Comparison of ENCODE assay signal across 8 mouse cellular contexts in the genomic region with DNA sequence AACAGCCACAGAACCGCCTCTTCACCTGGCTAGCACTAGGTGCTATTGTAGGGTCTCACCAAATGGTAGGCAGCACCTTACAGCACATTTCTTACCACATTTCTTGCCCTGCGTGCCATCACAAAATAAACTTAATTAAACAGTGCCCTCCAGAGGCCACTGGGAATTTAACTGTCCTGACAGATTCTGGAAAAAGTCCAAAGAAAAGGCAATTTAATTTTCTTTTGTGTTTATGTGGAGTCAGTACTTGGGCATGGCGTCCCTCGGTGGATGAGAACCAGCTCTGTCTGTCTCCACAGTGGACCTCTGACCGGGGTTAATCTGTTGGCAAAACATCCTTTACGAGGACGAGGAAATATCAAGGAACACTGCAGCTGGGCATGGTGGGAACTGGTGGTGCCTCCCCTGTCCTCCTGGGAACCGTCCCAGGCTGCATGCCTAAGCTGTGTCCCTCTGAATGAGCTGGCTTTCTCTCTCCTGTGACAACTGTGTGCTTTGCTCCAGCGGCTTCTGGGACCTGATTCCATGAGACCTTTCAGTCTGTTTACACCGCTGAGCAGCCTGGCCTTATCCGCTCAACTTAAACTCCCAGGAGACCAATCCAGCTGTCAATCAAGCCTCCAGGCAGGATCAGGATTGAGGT.
A peak's percentile ranks its signal among the peaks of the same experiment; 100 is the strongest.
DNase-seq lines count a peak whose midpoint lies in the region; ATAC-seq and TF ChIP-seq lines count a peak whose summit lies in the region.

No protein-coding gene starts in this region.

- TF ChIP-seq EP300 in CH12.LX (IDR thresholded peaks at IDR 0.05; ENCODE audit: low read length), result no peak

- peak; percentile 32 for DNase-seq in CH12.LX (ENCODE audit: extremely low read depth)
- peak; percentile 55 for DNase-seq in adrenal gland, postnatal 14 days
- peak; percentile 78 for DNase-seq in embryonic facial prominence, embryonic 14.5 days (ENCODE audit: low spot score)
- no peak for DNase-seq in liver, embryonic 11.5 days (ENCODE audit: low spot score)
- DNase-seq in natural killer cell, adult 2 months (ENCODE audit: low spot score in 2 of 2), result peak; percentile 34 to 43

- H3K4me2 ChIP-seq in CH12.LX (ENCODE audit: insufficient read depth, low read depth, poor library complexity, severe bottlenecking), result peak overlapping the region; percentile 59; the same call in 1 of the 2 replicates
- peak overlapping the region; percentile 30; the same call in 1 of the 2 replicates for H3K4me2 ChIP-seq in embryonic facial prominence, embryonic 14.5 days (ENCODE audit: low read depth, low read length)
- H3K4me2 ChIP-seq in heart, embryonic 16.5 days (ENCODE audit: low read depth, low read length), result peak overlapping the region; percentile 28; the same call in 1 of the 2 replicates
- peak overlapping the region; percentile 16; the same call in 1 of the 2 replicates for H3K4me2 ChIP-seq in kidney, embryonic 16.5 days (replicated peaks; ENCODE audit: low read depth, low read length)
- 0 out of 2 replicates have a peak overlapping the region, but pooled peaks have one; percentile 2 for H3K4me2 ChIP-seq in liver, embryonic 11.5 days

- TF ChIP-seq RAD21 in CH12.LX (IDR thresholded peaks at IDR 0.05; ENCODE audit: low read depth, low read length), result peak; percentile 87

- H3K27ac ChIP-seq in CH12.LX (ENCODE audit: insufficient read depth, low read depth), result no peak overlapping the region
- no peak overlapping the region for H3K27ac ChIP-seq in embryonic facial prominence, embryonic 14.5 days (replicated peaks; ENCODE audit: low read depth, low read length)
- no peak overlapping the region for H3K27ac ChIP-seq in heart, embryonic 16.5 days (ENCODE audit: low read length)
- no peak overlapping the region for H3K27ac ChIP-seq in kidney, embryonic 16.5 days (ENCODE audit: low read length)
- H3K27ac ChIP-seq in liver, embryonic 11.5 days (ENCODE audit: low read depth, low read length), result no peak overlapping the region

- dilution Hi-C loops in CH12.LX (cut with MboI; ENCODE audit: extremely low pct_ligation_motif_present, extremely low pct_unique_long_range_greater_than_20kb, low sequenced_read_pairs), result no loop called here

- no peak overlapping the region for H3K9ac ChIP-seq in CH12.LX (ENCODE audit: insufficient read depth, low read depth)
- H3K9ac ChIP-seq in embryonic facial prominence, embryonic 14.5 days (ENCODE audit: low read depth, low read length), result peak overlapping the region; percentile 25; the same call in 1 of the 2 replicates
- peak overlapping the region; percentile 3; the same call in 1 of the 2 replicates for H3K9ac ChIP-seq in heart, embryonic 16.5 days (ENCODE audit: low read length)
- H3K9ac ChIP-seq in kidney, embryonic 16.5 days (replicated peaks; ENCODE audit: low read length), result 0 out of 2 replicates have a peak overlapping the region, but pooled peaks have one; percentile 2
- H3K9ac ChIP-seq in liver, embryonic 11.5 days (ENCODE audit: low read depth, low read length), result no peak overlapping the region

- H3K79me2 ChIP-seq in CH12.LX (replicated peaks; ENCODE audit: control insufficient read depth, extremely low read depth, insufficient read depth, poor library complexity, severe bottlenecking), result no peaks in the 10 kb centered on the region

- no peak overlapping the region for H3K4me3 ChIP-seq in CH12.LX (replicated peaks in 1 of 3; ENCODE audit: low read depth in 2 of 3, low read length in 2 of 3, poor library complexity in 1 of 3)
- H3K4me3 ChIP-seq in embryonic facial prominence, embryonic 14.5 days (ENCODE audit: low read depth, low read length), result no peak overlapping the region
- no peak overlapping the region for H3K4me3 ChIP-seq in heart, embryonic 16.5 days (ENCODE audit: low read length)
- no peak overlapping the region for H3K4me3 ChIP-seq in kidney, embryonic 16.5 days (ENCODE audit: low read length)
- no peak overlapping the region for H3K4me3 ChIP-seq in liver, embryonic 11.5 days (ENCODE audit: low read depth, low read length)

- peak; percentile 53; the same call in 1 of the 2 replicates for ATAC-seq in embryonic facial prominence, embryonic 14.5 days (ENCODE audit: low read depth)
- ATAC-seq in heart, embryonic 16.5 days (replicated peaks; ENCODE audit: extremely low read depth, insufficient read depth, low FRiP score), result peak; percentile 61
- ATAC-seq in kidney, embryonic 16.5 days (ENCODE audit: low FRiP score, low TSS enrichment), result peak; percentile 64
- ATAC-seq in liver, embryonic 11.5 days (replicated peaks; ENCODE audit: low FRiP score), result peak; percentile 43
- no peak for ATAC-seq in monocyte, adult 5-6 weeks (replicated peaks; ENCODE audit: insufficient number of reproducible peaks, low FRiP score, low TSS enrichment, poor library complexity, severe bottlenecking)

- WGBS in embryonic facial prominence, embryonic 14.5 days, result 13% methylated on average over 11 of the region's 11 CpGs
- WGBS in heart, embryonic 16.5 days, result 28% methylated on average over 11 of the region's 11 CpGs
- 19% methylated on average over 11 of the region's 11 CpGs for WGBS in kidney, embryonic 16.5 days
- 34% methylated on average over 11 of the region's 11 CpGs for WGBS in liver, embryonic 11.5 days

- no peak for TF ChIP-seq POLR2A in CH12.LX (IDR thresholded peaks at IDR 0.05; ENCODE audit: low read depth, low read length)

- no peaks in the 10 kb centered on the region for H3K36me3 ChIP-seq in CH12.LX (replicated peaks in 1 of 2; ENCODE audit: control insufficient read depth in 1 of 2, insufficient read depth in 1 of 2, low read length in 1 of 2)
- H3K36me3 ChIP-seq in embryonic facial prominence, embryonic 14.5 days (ENCODE audit: control insufficient read depth, insufficient read depth, low read length), result no peaks in the 10 kb centered on the region
- H3K36me3 ChIP-seq in heart, embryonic 16.5 days (ENCODE audit: control insufficient read depth, insufficient read depth), result no peaks in the 10 kb centered on the region
- H3K36me3 ChIP-seq in kidney, embryonic 16.5 days (ENCODE audit: insufficient read depth, low read length), result no peaks in the 10 kb centered on the region
- no peaks in the 10 kb centered on the region for H3K36me3 ChIP-seq in liver, embryonic 11.5 days (ENCODE audit: control insufficient read depth, insufficient read depth, low read length)

- peak in 1 of 2 experiments; percentile 82; a peak in 2 of 4 replicates for TF ChIP-seq CTCF in CH12.LX (conservative IDR thresholded peaks at IDR 0.05 in 1 of 2, IDR thresholded peaks at IDR 0.05 in 1 of 2; ENCODE audit: low read depth in 2 of 2, low read length in 2 of 2)

- H3K9me3 ChIP-seq in CH12.LX (replicated peaks; ENCODE audit: low read length), result no peaks in the 10 kb centered on the region
- no peaks in the 10 kb centered on the region for H3K9me3 ChIP-seq in embryonic facial prominence, embryonic 14.5 days (ENCODE audit: control insufficient read depth, low read length)
- no peaks in the 10 kb centered on the region for H3K9me3 ChIP-seq in heart, embryonic 16.5 days (replicated peaks; ENCODE audit: control insufficient read depth, low read length)
- no peaks in the 10 kb centered on the region for H3K9me3 ChIP-seq in kidney, embryonic 16.5 days (ENCODE audit: low read length)
- no peaks in the 10 kb centered on the region for H3K9me3 ChIP-seq in liver, embryonic 11.5 days (ENCODE audit: control insufficient read depth, low read length)

- no peaks in the 10 kb centered on the region for H3K27me3 ChIP-seq in CH12.LX (replicated peaks)
- no peaks in the 10 kb centered on the region for H3K27me3 ChIP-seq in embryonic facial prominence, embryonic 14.5 days (replicated peaks; ENCODE audit: control insufficient read depth, insufficient read depth, low read length)
- H3K27me3 ChIP-seq in heart, embryonic 16.5 days (ENCODE audit: control insufficient read depth, insufficient read depth, low read length), result no peaks in the 10 kb centered on the region
- no peaks in the 10 kb centered on the region for H3K27me3 ChIP-seq in kidney, embryonic 16.5 days (ENCODE audit: insufficient read depth, low read length)
- no peaks in the 10 kb centered on the region for H3K27me3 ChIP-seq in liver, embryonic 11.5 days (replicated peaks; ENCODE audit: control insufficient read depth, insufficient read depth, low read length)

- in situ Hi-C loops in CH12.LX (cut with MboI; ENCODE audit: low pct_ligation_motif_present, low pct_unique_long_range_greater_than_20kb, low sequenced_read_pairs), result loop anchor here (5.0 kb wide), 1 partner anchor 205 kb away; no protein-coding TSS in a partner anchor

- H3K4me1 ChIP-seq in CH12.LX (ENCODE audit: control insufficient read depth in 1 of 2, insufficient read depth in 2 of 2), result peaks cover 8 to 15% of the 10 kb centered on the region in 2 experiments
- peaks cover 4% of the 10 kb centered on the region for H3K4me1 ChIP-seq in embryonic facial prominence, embryonic 14.5 days (ENCODE audit: control insufficient read depth, insufficient read depth, low read length)
- peaks cover 4% of the 10 kb centered on the region for H3K4me1 ChIP-seq in heart, embryonic 16.5 days (ENCODE audit: control insufficient read depth, insufficient read depth, low read length)
- peaks cover 6% of the 10 kb centered on the region for H3K4me1 ChIP-seq in kidney, embryonic 16.5 days (ENCODE audit: insufficient read depth, low read length)
- H3K4me1 ChIP-seq in liver, embryonic 11.5 days (replicated peaks; ENCODE audit: control insufficient read depth, insufficient read depth, low read length), result no peaks in the 10 kb centered on the region

TF ChIP-seq in CH12.LX, 34 proteins besides CTCF, POLR2A, EP300 and RAD21:
- TF ChIP-seq ZC3H11A (IDR thresholded peaks at IDR 0.05; ENCODE audit: low read depth, low read length) (peak; percentile 26; the same call in 1 of the 2 replicates), SMC3 (IDR thresholded peaks at IDR 0.05; ENCODE audit: low read depth, low read length) (peak; percentile 75), ZMIZ1 (IDR thresholded peaks at IDR 0.05; ENCODE audit: low read depth, low read length) (no peak), IRF4 (IDR thresholded peaks at IDR 0.05; ENCODE audit: low read depth, low read length) (0 out of 2 replicates have a peak, but pooled peaks have one; percentile 13), MYC (IDR thresholded peaks at IDR 0.05; ENCODE audit: low read depth, low read length) (peak; percentile 65), BHLHE40 (IDR thresholded peaks at IDR 0.05; ENCODE audit: low read depth, low read length) (0 out of 2 replicates have a peak, but pooled peaks have one; percentile 18)

Comparison
In these comparisons a context has a peak if more than half of its experiments do, and no peak if none do; other contexts are left out.
1. H3K4me2 ChIP-seq: peak in every context shown above with its lines; median percentile 59 in CH12.LX; 30 in embryonic facial prominence, embryonic 14.5 days; 28 in heart, embryonic 16.5 days; 16 in kidney, embryonic 16.5 days; 2 in liver, embryonic 11.5 days.
2. H3K9ac ChIP-seq: peak in embryonic facial prominence, embryonic 14.5 days (single experiment), heart, embryonic 16.5 days (single experiment) and kidney, embryonic 16.5 days (single experiment); none in CH12.LX (single experiment) and liver, embryonic 11.5 days (single experiment).